In genomic region chr14:28089636-28090443, GRCm38 (mm10) we compare ENCODE assay signal across 9 mouse cellular contexts.
A peak's percentile ranks its signal among the peaks of the same experiment; 100 is the strongest.
DNase-seq lines count a peak whose midpoint lies in the region; ATAC-seq and TF ChIP-seq lines count a peak whose summit lies in the region.
"Had no signal": no experiment of that assay in that cellular context is flagged by ENCODE, and none has a peak within 500 bp of the region (broad histone marks: within the 10 kb centered on the region; RNA-seq: fewer than 3 reads in every experiment).

No protein-coding gene starts in this region.

- no peak overlapping the region for H3K27ac ChIP-seq in left cerebral cortex, adult 2 months
- no peak overlapping the region for H3K27ac ChIP-seq in limb, embryonic 13.5 days

- no peaks in the 10 kb centered on the region for H3K36me3 ChIP-seq in limb, embryonic 13.5 days

- no peaks in the 10 kb centered on the region for H3K9me3 ChIP-seq in limb, embryonic 13.5 days

- H3K4me1 ChIP-seq in limb, embryonic 13.5 days, result peaks cover 5% of the 10 kb centered on the region

- H3K4me2 ChIP-seq in limb, embryonic 13.5 days (replicated peaks), result no peak overlapping the region

- no peak; the same call in 1 of the 2 replicates for ATAC-seq in cerebellum, adult (ENCODE audit: insufficient number of reproducible peaks, low FRiP score, low TSS enrichment)
- ATAC-seq in limb, embryonic 13.5 days (ENCODE audit: low FRiP score, low read depth), result peak; percentile 19; the same call in 1 of the 2 replicates
- no peak for ATAC-seq in megakaryocyte-erythroid progenitor cell, adult 5-6 weeks (replicated peaks; ENCODE audit: low FRiP score, low TSS enrichment, poor library complexity, severe bottlenecking)
- ATAC-seq in inflammation-experienced regulatory T-cells, adult 6 months, result no peak

- intact Hi-C loops in left cerebral cortex, adult 2 months (cut with DNase I), result loop anchor here (2.0 to 10.0 kb wide), 2 partner anchors 417 to 1005 kb away; no protein-coding TSS in a partner anchor
- intact Hi-C loops in left cerebral cortex, postnatal 25 days (cut with DNase I), result loop anchor here (5.0 kb wide), 1 partner anchor 417 kb away; no protein-coding TSS in a partner anchor

- 16% methylated on average over 8 of the region's 8 CpGs for WGBS in limb, embryonic 13.5 days

- H3K27me3 ChIP-seq in limb, embryonic 13.5 days, result no peaks in the 10 kb centered on the region

- peak; percentile 60 for TF ChIP-seq CTCF in left cerebral cortex, adult 2 months (IDR thresholded peaks at IDR 0.05)

- no peak overlapping the region for H3K4me3 ChIP-seq in left cerebral cortex, adult 2 months
- H3K4me3 ChIP-seq in limb, embryonic 13.5 days, result no peak overlapping the region
- H3K4me3 ChIP-seq: myocyte had no signal

- DNase-seq in cerebellum, adult 18-20 months, result peak; percentile 11 to 12
- no peak for DNase-seq in left cerebral cortex, adult 2 months (ENCODE audit: extremely low spot score in 1 of 2, low spot score in 2 of 2)
- no peak for DNase-seq in left cerebral cortex, postnatal 25 days (ENCODE audit: low spot score in 2 of 2)
- peak; percentile 63 to 64 for DNase-seq in cerebellum, postnatal 10 days

- no peak overlapping the region for H3K9ac ChIP-seq in limb, embryonic 13.5 days

Comparison
In these comparisons a context has a peak if more than half of its experiments do, and no peak if none do; other contexts are left out.
1. DNase-seq: peak in cerebellum, adult 18-20 months (2 of 2) and cerebellum, postnatal 10 days (2 of 2); none in left cerebral cortex, adult 2 months (0 of 2) and left cerebral cortex, postnatal 25 days (0 of 2).